Mouse (Mus musculus): ENCODE data around the gene Ankrd33. TPM values are rescaled to one million over a fixed set of nuclear protein-coding genes. Genes with fewer than 3 reads are reported as not detected.

The Ankrd33 gene
- total RNA-seq (2021): not detected
- long read RNA-seq, experiment 1: 0 reads
- long read RNA-seq, experiment 2: 0 reads

GRCm38 (mm10) chr15:101115511-101116110, at the start of gene Ankrd33:
TSS of gene Ankrd33 (plus strand) at chr15:101115755.
- DNase-seq: no peak
- intact Hi-C loops (cut with DNase I): loop anchor here (10.0 kb wide), 1 partner anchor 361 kb away; no protein-coding TSS in a partner anchor

GRCm38 (mm10) chr15:101066364-101066847, 49.1 kb upstream of the Ankrd33 start:
- intact Hi-C loops (cut with DNase I): no loop called here
- DNase-seq: no peak

- DNase-seq: no peak
- intact Hi-C loops (cut with DNase I): no loop called here
Observed at GRCm38 (mm10) chr15:101066920-101067696, 48.4 kb upstream of the Ankrd33 start.

- intact Hi-C loops (cut with DNase I): no loop called here
- DNase-seq: peak; percentile 49 to 56
Observed at GRCm38 (mm10) chr15:101068029-101068428, 47.5 kb upstream of the Ankrd33 start.

- no peak for DNase-seq
Observed at GRCm38 (mm10) chr15:101068671-101069070, 46.9 kb upstream of the Ankrd33 start.

GRCm38 (mm10) chr15:101069641-101070190, 45.8 kb upstream of the Ankrd33 start:
- DNase-seq: no peak
- intact Hi-C loops (cut with DNase I): no loop called here

More at GRCm38 (mm10) chr15:101068671-101069070, 46.9 kb upstream of the Ankrd33 start:
- intact Hi-C loops (cut with DNase I): no loop called here

GRCm38 (mm10) chr15:101070762-101071161, 44.8 kb upstream of the Ankrd33 start:
- intact Hi-C loops (cut with DNase I): no loop called here
- DNase-seq: no peak

GRCm38 (mm10) chr15:101072736-101073135, 42.8 kb upstream of the Ankrd33 start:
- intact Hi-C loops (cut with DNase I): no loop called here
- DNase-seq: no peak

GRCm38 (mm10) chr15:101074067-101074466, 41.5 kb upstream of the Ankrd33 start:
- intact Hi-C loops (cut with DNase I): no loop called here
- no peak for DNase-seq

GRCm38 (mm10) chr15:101075150-101075549, 40.4 kb upstream of the Ankrd33 start:
- intact Hi-C loops (cut with DNase I): no loop called here
- DNase-seq: no peak

GRCm38 (mm10) chr15:101075656-101076055, 39.9 kb upstream of the Ankrd33 start:
- intact Hi-C loops (cut with DNase I): no loop called here
- DNase-seq: no peak

- intact Hi-C loops (cut with DNase I): no loop called here
- no peak for DNase-seq
Observed at GRCm38 (mm10) chr15:101076071-101077000, 39.2 kb upstream of the Ankrd33 start.

- intact Hi-C loops (cut with DNase I): no loop called here
- DNase-seq: no peak
Observed at GRCm38 (mm10) chr15:101077001-101077812, 38.3 kb upstream of the Ankrd33 start.

- intact Hi-C loops (cut with DNase I): no loop called here
- peak; percentile 53 for DNase-seq
Observed at GRCm38 (mm10) chr15:101077813-101078730, 37.5 kb upstream of the Ankrd33 start, which contains the start of gene Fignl2. TSS of gene Fignl2 (minus strand) at chr15:101078567.

- intact Hi-C loops (cut with DNase I): no loop called here
- peak; percentile 91 to 93 for DNase-seq
Observed at GRCm38 (mm10) chr15:101078731-101079156, 36.8 kb upstream of the Ankrd33 start.

GRCm38 (mm10) chr15:101080031-101080520, 35.5 kb upstream of the Ankrd33 start:
- intact Hi-C loops (cut with DNase I): no loop called here
- DNase-seq: no peak

GRCm38 (mm10) chr15:101081035-101081548, 34.5 kb upstream of the Ankrd33 start:
- intact Hi-C loops (cut with DNase I): no loop called here
- no peak for DNase-seq

- intact Hi-C loops (cut with DNase I): no loop called here
- no peak for DNase-seq
Observed at GRCm38 (mm10) chr15:101082236-101082635, 33.3 kb upstream of the Ankrd33 start.
